In genomic region chr11:53636183-53636646, GRCm38 (mm10) we compare ENCODE assay signal across 8 mouse cellular contexts. TPM values are rescaled to one million over a fixed set of nuclear protein-coding genes. Genes with fewer than 3 reads are reported as not detected.
DNase-seq lines count a peak whose midpoint lies in the region; ATAC-seq lines count a peak whose summit lies in the region.

No protein-coding gene starts in this region.

- H3K27ac ChIP-seq in forebrain, embryonic 13.5 days: no peak overlapping the region
- H3K27ac ChIP-seq in limb, embryonic 13.5 days: no peak overlapping the region
- H3K27ac ChIP-seq in midbrain, embryonic 16.5 days (ENCODE audit: low read length): no peak overlapping the region

- peak overlapping the region; percentile 60 for H3K9ac ChIP-seq in forebrain, embryonic 13.5 days
- peak overlapping the region; percentile 61 for H3K9ac ChIP-seq in limb, embryonic 13.5 days
- H3K9ac ChIP-seq in midbrain, embryonic 16.5 days (ENCODE audit: low read depth, low read length): peak overlapping the region; percentile 4

- H3K4me2 ChIP-seq in forebrain, embryonic 13.5 days: peak overlapping the region; percentile 65
- peak overlapping the region; percentile 80 for H3K4me2 ChIP-seq in limb, embryonic 13.5 days (replicated peaks)
- peak overlapping the region; percentile 65 for H3K4me2 ChIP-seq in midbrain, embryonic 16.5 days (ENCODE audit: low read length)

- peaks cover 21% of the 10 kb centered on the region for H3K27me3 ChIP-seq in forebrain, embryonic 13.5 days
- peaks cover 8% of the 10 kb centered on the region for H3K27me3 ChIP-seq in limb, embryonic 13.5 days
- H3K27me3 ChIP-seq in midbrain, embryonic 16.5 days (ENCODE audit: control insufficient read depth, insufficient read depth, low read depth, low read length): peaks cover 12% of the 10 kb centered on the region

- H3K4me3 ChIP-seq in forebrain, embryonic 13.5 days: peak overlapping the region; percentile 34
- H3K4me3 ChIP-seq in limb, embryonic 13.5 days: peak overlapping the region; percentile 43
- peak overlapping the region; percentile 34 for H3K4me3 ChIP-seq in midbrain, embryonic 16.5 days (ENCODE audit: low read depth, low read length)

- no peaks in the 10 kb centered on the region for H3K9me3 ChIP-seq in forebrain, embryonic 13.5 days (replicated peaks)
- no peaks in the 10 kb centered on the region for H3K9me3 ChIP-seq in limb, embryonic 13.5 days
- H3K9me3 ChIP-seq in midbrain, embryonic 16.5 days (replicated peaks; ENCODE audit: control insufficient read depth, low read length, poor library complexity, severe bottlenecking): no peaks in the 10 kb centered on the region

- H3K4me1 ChIP-seq in forebrain, embryonic 13.5 days: peaks cover 8% of the 10 kb centered on the region
- peaks cover 18% of the 10 kb centered on the region for H3K4me1 ChIP-seq in limb, embryonic 13.5 days
- H3K4me1 ChIP-seq in midbrain, embryonic 16.5 days (ENCODE audit: control insufficient read depth, insufficient read depth, low read length): peaks cover 10% of the 10 kb centered on the region; the same call in 1 of the 2 replicates

- 1% methylated on average over 40 of the region's 40 CpGs for WGBS in forebrain, embryonic 13.5 days
- WGBS in limb, embryonic 13.5 days: 2% methylated on average over 39 of the region's 40 CpGs
- WGBS in midbrain, embryonic 16.5 days: 1% methylated on average over 37 of the region's 40 CpGs

- H3K36me3 ChIP-seq in forebrain, embryonic 13.5 days (ENCODE audit: poor library complexity, severe bottlenecking): no peaks in the 10 kb centered on the region
- no peaks in the 10 kb centered on the region for H3K36me3 ChIP-seq in limb, embryonic 13.5 days
- H3K36me3 ChIP-seq in midbrain, embryonic 16.5 days (ENCODE audit: control insufficient read depth, insufficient read depth, low read length): no peaks in the 10 kb centered on the region

- peak; percentile 25 for DNase-seq in adrenal gland, postnatal 10 days
- no peak for DNase-seq in adrenal gland, adult 8-10 months
- DNase-seq in ovary, postnatal 36 days (ENCODE audit: low spot score): peak; percentile 19
- DNase-seq in ovary, adult 18-20 months (ENCODE audit: low spot score): no peak

- no peak for ATAC-seq in forebrain, embryonic 13.5 days
- ATAC-seq in limb, embryonic 13.5 days (ENCODE audit: low FRiP score, low read depth): no peak
- ATAC-seq in midbrain, embryonic 16.5 days: no peak
- ATAC-seq in monocyte, adult 5-6 weeks (replicated peaks; ENCODE audit: insufficient number of reproducible peaks, low FRiP score, low TSS enrichment, poor library complexity, severe bottlenecking): no peak

RNA-seq across cellular contexts. Expression of gene Il13, which starts 1.7 kb away (rescaled TPM):
- total RNA-seq in adrenal gland, postnatal 10 days (2021): not detected
- total RNA-seq in adrenal gland, adult 8-10 months (2022): not detected
- not detected in 2 replicates for polyA plus RNA-seq in forebrain, embryonic 13.5 days (2015; fragmentation: Nextera tagmentation; extraction: Ambion mirVana)
- 0.15 TPM in 2 replicates for polyA plus RNA-seq in limb, embryonic 13.5 days (2015; fragmentation: Nextera tagmentation; extraction: Ambion mirVana)
- polyA plus RNA-seq in midbrain, embryonic 16.5 days (2015; fragmentation: Nextera tagmentation; extraction: Ambion mirVana): not detected in 2 replicates
- total RNA-seq in monocyte, adult 5-6 weeks (2017): 0.29 to 2.5 TPM in 2 of 3 replicates, not detected in the other

RNA-seq across cellular contexts. Expression of gene Il4, which starts 17.7 kb away (rescaled TPM):
- total RNA-seq in adrenal gland, postnatal 10 days (2021): not detected
- not detected for total RNA-seq in adrenal gland, adult 8-10 months (2022)
- polyA plus RNA-seq in forebrain, embryonic 13.5 days (2015; fragmentation: Nextera tagmentation; extraction: Ambion mirVana): 1.8 and 2.9 TPM in 2 replicates
- polyA plus RNA-seq in limb, embryonic 13.5 days (2015; fragmentation: Nextera tagmentation; extraction: Ambion mirVana): 1.9 and 2.2 TPM in 2 replicates
- polyA plus RNA-seq in midbrain, embryonic 16.5 days (2015; fragmentation: Nextera tagmentation; extraction: Ambion mirVana): 5.2 and 5.5 TPM in 2 replicates
- 2.8 to 29.9 TPM (median 19.5 TPM) in 3 replicates for total RNA-seq in monocyte, adult 5-6 weeks (2017)

Comparison
In these comparisons a context has a peak if more than half of its experiments do, and no peak if none do; other contexts are left out.
1. DNase-seq: peak in adrenal gland, postnatal 10 days (single experiment) and ovary, postnatal 36 days (single experiment); none in adrenal gland, adult 8-10 months (single experiment) and ovary, adult 18-20 months (single experiment).
2. H3K9ac ChIP-seq: peak in every context shown above with its lines; median percentile 61 in limb, embryonic 13.5 days; 60 in forebrain, embryonic 13.5 days; 4 in midbrain, embryonic 16.5 days.
3. Peak in every context shown above with its lines, with median percentiles within 50 percentile points of each other: H3K4me2 ChIP-seq and H3K4me3 ChIP-seq.